Mouse (Mus musculus) C2C12 (cell line): ENCODE results near the gene Tcp11l2.

Experiments
- CTCF ChIP-seq: IDR thresholded peaks from one replicate; pipeline ENCODE4 v1.5.1; 2011; ENCODE audit not compliant: control insufficient read depth, insufficient read depth, insufficient read length
- FOSL1 ChIP-seq: IDR thresholded peaks from one replicate; pipeline ENCODE4 v1.8.0; 2011; ENCODE audit warnings: mild to moderate bottlenecking, low read length; ENCODE audit not compliant: poor library complexity, insufficient read depth, severe bottlenecking
- MAX ChIP-seq: IDR thresholded peaks from one replicate; pipeline ENCODE4 v1.6.1; 2011; ENCODE audit warnings: mild to moderate bottlenecking, control low read depth
- MYOD1 ChIP-seq: IDR thresholded peaks from one replicate; pipeline ENCODE4 v1.6.1; 2011; ENCODE audit warnings: low read depth; ENCODE audit not compliant: control insufficient read depth, insufficient read length
- USF1 ChIP-seq: IDR thresholded peaks from one replicate; pipeline ENCODE4 v1.6.1; 2011; ENCODE audit warnings: low read depth, mild to moderate bottlenecking, control low read depth, moderate library complexity

- no peak for TF ChIP-seq CTCF
- no peak for TF ChIP-seq FOSL1
- no peak for TF ChIP-seq MYOD1
- no peak for TF ChIP-seq USF1
- no peak for TF ChIP-seq MAX
These were observed 81.8 kb downstream of the Tcp11l2 start for GRCm38 (mm10) chr10:84658088-84658848.
